Mouse (Mus musculus) liver, adult 2 months (tissue): ENCODE data around the gene Aars2.

Experiments
- CTCF ChIP-seq: fragments of 200-500 bp; IDR thresholded peaks from 2 replicates; pipeline ENCODE4 v1.5.1; 2011; ENCODE audit warnings: low read depth, low read length, control low read depth
- POLR2A ChIP-seq: fragments of 200-500 bp; IDR thresholded peaks from 2 replicates; pipeline ENCODE4 v1.6.1; 2011; ENCODE audit warnings: low read length, control low read depth; ENCODE audit not compliant: insufficient read depth; ENCODE audit errors: extremely low read depth

DNA sequence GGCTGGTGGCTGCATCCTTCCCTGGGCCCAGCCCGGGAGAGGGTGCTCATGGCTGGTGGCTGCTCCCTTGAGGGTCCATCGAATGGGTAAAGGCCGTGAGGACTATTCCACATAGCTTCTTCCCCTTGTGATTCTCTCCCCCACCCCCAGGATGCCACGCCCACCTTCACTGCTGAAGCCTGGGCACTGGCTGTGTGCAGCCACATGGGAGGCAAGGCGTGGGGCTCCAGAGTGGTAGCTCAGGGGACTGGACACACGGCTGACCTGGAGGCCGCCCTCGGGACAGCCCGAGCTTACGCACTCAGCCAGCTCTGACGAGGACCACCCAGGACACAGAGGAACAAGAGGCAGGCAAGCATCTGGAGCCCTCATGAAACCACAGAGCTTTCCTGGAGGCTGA lies 13.5 kb downstream of the Aars2 start:
- TF ChIP-seq CTCF (no peak), POLR2A (no peak)
